Mouse (Mus musculus) intestine, embryonic 16.5 days (tissue): ENCODE measurements around the gene Elovl7. TPM values are rescaled to one million over a fixed set of nuclear protein-coding genes. Genes with fewer than 3 reads are reported as not detected.

ENCODE experiments used
- ATAC-seq: fragments of 200-750 bp; cut with Nextera tagmentation; 2 replicates; pipeline ENCODE4 v1.8.0; 2017; ENCODE audit warnings: moderate TSS enrichment, moderate library complexity
- H3K27ac ChIP-seq: fragments of 300-500 bp; sonication (generic); 2 replicates; pipeline ENCODE4 v1.5.1; 2014; ENCODE audit warnings: mild to moderate bottlenecking, low read length
- H3K27me3 ChIP-seq: fragments of 300-500 bp; sonication (generic); replicated peaks from 2 replicates; pipeline ENCODE4 v1.6.1; 2014; ENCODE audit warnings: low read length, control low read depth, mixed read lengths; ENCODE audit not compliant: control insufficient read depth, insufficient read depth
- H3K36me3 ChIP-seq: fragments of 300-500 bp; sonication (generic); 2 replicates; pipeline ENCODE4 v1.6.1; 2014; ENCODE audit warnings: low read length, control low read depth; ENCODE audit not compliant: control insufficient read depth, insufficient read depth
- H3K4me1 ChIP-seq: fragments of 300-500 bp; sonication (generic); 2 replicates; pipeline ENCODE4 v1.6.1; 2014; ENCODE audit warnings: low read length, control low read depth, mixed read lengths; ENCODE audit not compliant: control insufficient read depth, insufficient read depth
- H3K4me2 ChIP-seq: fragments of 300-500 bp; sonication (generic); 2 replicates; pipeline ENCODE4 v1.6.1; 2014; ENCODE audit warnings: low read depth, low read length, control low read depth
- H3K4me3 ChIP-seq: fragments of 300-500 bp; sonication (generic); 2 replicates; pipeline ENCODE4 v1.5.1; 2014; ENCODE audit warnings: mild to moderate bottlenecking, low read length
- H3K9ac ChIP-seq: fragments of 300-500 bp; sonication (generic); 2 replicates; pipeline ENCODE4 v1.6.1; 2014; ENCODE audit warnings: low read depth, low read length
- H3K9me3 ChIP-seq: fragments of 300-500 bp; sonication (generic); 2 replicates; pipeline ENCODE4 v1.6.1; 2016; ENCODE audit warnings: low read length, control low read depth; ENCODE audit not compliant: control insufficient read depth
- WGBS: fragments of 180-500 bp; shearing (Covaris S2); extraction: QIAGEN DNeasy Blood & Tissue Kit; methylation state at CpG from one replicate; pipeline ENCODE4 v1.1.7; 2014; 5-methylcytosine and 5-hydroxymethylcytosine counted together
- polyA plus RNA-seq: library from polyadenylated mRNA; unstranded; fragments of >200 nt; fragmentation: Nextera tagmentation; extraction: Ambion mirVana; gene quantifications from 2 replicates; pipeline ENCODE4 v1.2.1, GENCODE M21; 2015

The Elovl7 gene
- polyA plus RNA-seq, 1 experiment from 2014 or later: 22.0 TPM

- WGBS: 75% methylated on average over 7 of the region's 7 CpGs
- H3K4me2 ChIP-seq: no peak overlapping the region
- H3K9me3 ChIP-seq: no peaks in the 10 kb centered on the region
- 0 out of 2 replicates have a peak, but pooled peaks cover 3% of the 10 kb centered on the region for H3K27me3 ChIP-seq
- 0 out of 2 replicates have a peak, but pooled peaks cover 4% of the 10 kb centered on the region for H3K4me1 ChIP-seq
- no peaks in the 10 kb centered on the region for H3K36me3 ChIP-seq
- no peak for ATAC-seq
- H3K4me3 ChIP-seq: no peak overlapping the region
- H3K27ac ChIP-seq: no peak overlapping the region
- H3K9ac ChIP-seq: no peak overlapping the region
These were observed 5.6 kb downstream of the Elovl7 start for GRCm38 (mm10) chr13:108219773-108220172.

DNA sequence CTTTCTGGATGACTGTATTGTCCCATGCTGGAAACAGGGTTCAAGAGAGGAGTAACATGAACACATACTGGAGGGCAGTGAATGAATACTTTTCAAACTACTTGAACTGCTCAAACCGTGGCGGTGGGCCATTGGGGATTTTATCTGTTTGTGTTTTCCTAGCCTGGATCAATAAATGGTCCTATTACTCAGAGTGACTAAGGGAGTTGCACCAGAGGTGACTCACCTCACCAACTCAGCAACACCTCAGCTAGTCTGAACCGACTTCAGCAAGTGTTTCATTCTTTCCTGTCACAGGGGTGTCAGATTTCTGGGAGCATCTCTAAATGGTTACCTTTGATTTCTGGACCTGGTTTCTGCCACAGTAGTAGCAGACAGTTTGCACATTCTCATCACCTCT, 15.0 kb downstream of the Elovl7 start:
- Histone ChIP-seq H3K9ac (no peak overlapping the region), H3K27ac (no peak overlapping the region), H3K4me3 (no peak overlapping the region), H3K4me2 (no peak overlapping the region), H3K9me3 (no peaks in the 10 kb centered on the region), H3K36me3 (no peaks in the 10 kb centered on the region), H3K4me1 (peaks cover 8% of the 10 kb centered on the region), H3K27me3 (no peaks in the 10 kb centered on the region)
- peak; percentile 62 for ATAC-seq
- WGBS: 34% methylated on average over 3 of the region's 3 CpGs

GRCm38 (mm10) chr13:108229634-108230330, 15.6 kb downstream of the Elovl7 start:
- WGBS: 59% methylated on average over 6 of the region's 6 CpGs
- peaks cover 8% of the 10 kb centered on the region for H3K4me1 ChIP-seq

DNA sequence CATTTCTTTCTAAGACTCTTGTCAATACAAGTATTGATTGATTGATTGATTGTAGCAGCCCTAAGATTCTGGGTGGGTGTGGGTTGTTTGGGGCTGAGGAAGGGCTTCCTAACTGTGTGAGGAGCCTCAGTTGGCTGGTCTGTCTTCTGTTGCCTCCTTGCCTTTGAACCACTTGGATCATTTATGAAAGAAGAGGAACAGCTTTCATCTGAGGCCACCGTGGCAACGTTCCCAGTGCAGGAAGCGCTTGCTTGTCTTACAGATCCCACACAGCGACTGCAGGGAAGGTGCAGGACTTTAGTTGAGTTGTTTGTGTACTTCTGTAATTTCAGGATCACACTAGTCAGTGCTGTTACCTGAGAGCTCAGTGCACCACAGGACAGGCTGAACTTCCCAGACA, 25.8 kb downstream of the Elovl7 start:
- H3K4me2 ChIP-seq: no peak overlapping the region
- H3K9ac ChIP-seq: no peak overlapping the region
- H3K4me1 ChIP-seq: 0 out of 2 replicates have a peak, but pooled peaks cover 2% of the 10 kb centered on the region
- no peak overlapping the region for H3K4me3 ChIP-seq
- no peaks in the 10 kb centered on the region for H3K9me3 ChIP-seq
- H3K27me3 ChIP-seq: no peaks in the 10 kb centered on the region
- no peak overlapping the region for H3K27ac ChIP-seq
- ATAC-seq: no peak
- H3K36me3 ChIP-seq: no peaks in the 10 kb centered on the region
- 49% methylated on average over 4 of the region's 4 CpGs for WGBS

More at GRCm38 (mm10) chr13:108229634-108230330, 15.6 kb downstream of the Elovl7 start:
- no peak overlapping the region for H3K9ac ChIP-seq
- H3K36me3 ChIP-seq: no peaks in the 10 kb centered on the region
- H3K27me3 ChIP-seq: no peaks in the 10 kb centered on the region
- H3K27ac ChIP-seq: peak overlapping the region; percentile 37; the same call in 1 of the 2 replicates
- no peaks in the 10 kb centered on the region for H3K9me3 ChIP-seq
- no peak overlapping the region; the same call in 1 of the 2 replicates for H3K4me2 ChIP-seq
- no peak overlapping the region for H3K4me3 ChIP-seq
- ATAC-seq: peak; percentile 82

DNA sequence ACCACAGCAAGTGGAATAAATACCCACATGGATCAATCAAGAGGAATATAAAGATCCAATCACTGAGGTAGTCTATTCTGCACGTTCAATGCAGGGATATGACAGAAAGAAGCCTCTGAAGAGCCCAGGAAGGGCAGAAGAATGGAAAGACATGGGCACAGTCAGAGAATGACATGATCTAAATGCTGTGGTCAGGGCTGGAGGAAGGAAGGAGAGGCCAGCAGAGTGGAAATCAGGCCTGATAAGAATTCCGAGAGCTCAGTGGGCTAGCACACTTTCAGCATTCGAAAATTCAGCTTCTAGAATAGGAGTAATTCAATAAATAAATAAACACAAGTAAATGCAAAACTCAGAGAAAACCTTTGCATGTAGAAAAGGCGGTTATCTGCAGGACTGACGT, 27.5 kb downstream of the Elovl7 start:
- Histone ChIP-seq H3K36me3 (no peaks in the 10 kb centered on the region), H3K9ac (no peak overlapping the region), H3K27ac (no peak overlapping the region), H3K9me3 (no peaks in the 10 kb centered on the region), H3K4me1 (0 out of 2 replicates have a peak, but pooled peaks cover 2% of the 10 kb centered on the region), H3K27me3 (no peaks in the 10 kb centered on the region), H3K4me3 (no peak overlapping the region), H3K4me2 (no peak overlapping the region)
- WGBS: 84% methylated on average over 5 of the region's 5 CpGs
- ATAC-seq: no peak

DNA sequence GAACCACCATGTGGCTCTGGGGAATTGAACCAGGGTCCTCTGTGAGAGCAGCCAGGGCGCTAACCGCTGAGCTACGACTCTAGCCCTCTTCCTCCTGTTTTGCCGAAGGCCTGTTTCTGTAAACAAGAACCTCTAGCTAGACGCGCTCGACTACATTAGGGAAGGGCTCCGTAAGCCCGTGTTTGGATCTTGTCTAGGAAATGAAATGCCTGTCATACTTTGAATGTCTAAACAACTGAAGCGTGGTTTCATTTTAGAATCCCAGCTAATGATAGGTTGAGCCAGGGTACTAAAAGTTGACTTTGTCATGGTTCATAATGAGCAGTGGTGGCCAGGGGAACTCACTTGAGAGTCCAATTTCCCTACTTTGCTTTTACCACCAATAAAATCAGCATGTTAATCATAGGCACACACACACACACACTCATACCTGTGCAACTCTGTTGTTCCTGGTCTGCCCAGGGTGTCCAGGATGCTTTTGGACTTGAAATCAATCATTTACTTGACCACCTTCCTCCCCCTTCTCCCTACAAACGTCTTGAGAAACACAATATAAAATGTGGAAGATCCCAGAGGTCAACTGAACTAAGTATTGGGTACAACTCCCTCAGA, 31.0 kb downstream of the Elovl7 start:
- Histone ChIP-seq H3K4me1 (0 out of 2 replicates have a peak, but pooled peaks cover 2% of the 10 kb centered on the region), H3K9me3 (no peaks in the 10 kb centered on the region), H3K4me2 (no peak overlapping the region), H3K4me3 (no peak overlapping the region), H3K27ac (no peak overlapping the region), H3K27me3 (no peaks in the 10 kb centered on the region), H3K9ac (no peak overlapping the region), H3K36me3 (no peaks in the 10 kb centered on the region)
- ATAC-seq: no peak
- WGBS: 67% methylated on average over 11 of the region's 11 CpGs

- Histone ChIP-seq H3K4me1 (no peaks in the 10 kb centered on the region), H3K36me3 (no peaks in the 10 kb centered on the region), H3K27me3 (no peaks in the 10 kb centered on the region), H3K9ac (no peak overlapping the region), H3K4me3 (no peak overlapping the region), H3K4me2 (no peak overlapping the region), H3K9me3 (no peaks in the 10 kb centered on the region), H3K27ac (no peak overlapping the region)
- 0 out of 2 replicates have a peak, but pooled peaks have one; percentile 28 for ATAC-seq
- 67% methylated on average over 5 of the region's 5 CpGs for WGBS
These were observed 36.9 kb downstream of the Elovl7 start for GRCm38 (mm10) chr13:108251106-108251505.

DNA sequence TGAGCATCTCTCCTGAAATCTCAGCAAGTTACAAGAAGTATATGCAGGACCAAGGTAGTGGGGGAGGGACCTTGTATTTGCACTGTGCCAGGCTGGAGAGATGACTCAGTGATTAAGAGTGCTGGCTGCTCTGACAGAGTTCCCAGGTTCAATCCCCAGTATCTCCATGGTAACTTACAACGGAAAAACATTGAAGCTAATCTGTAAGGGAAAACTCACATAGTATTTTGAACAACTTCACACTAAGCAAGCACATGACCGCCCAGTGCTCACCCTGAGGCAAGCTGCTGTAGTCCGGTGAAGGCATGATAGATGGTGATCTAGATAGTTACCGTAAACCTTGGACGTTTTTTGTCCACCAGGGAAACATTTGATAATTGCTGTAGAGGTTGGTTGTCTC, 39.8 kb downstream of the Elovl7 start:
- no peaks in the 10 kb centered on the region for H3K9me3 ChIP-seq
- no peak overlapping the region for H3K27ac ChIP-seq
- WGBS: 77% methylated on average over 5 of the region's 5 CpGs
- no peak overlapping the region for H3K4me3 ChIP-seq
- no peak for ATAC-seq
- no peaks in the 10 kb centered on the region for H3K36me3 ChIP-seq
- H3K4me2 ChIP-seq: no peak overlapping the region
- H3K27me3 ChIP-seq: no peaks in the 10 kb centered on the region
- no peak overlapping the region for H3K9ac ChIP-seq
- H3K4me1 ChIP-seq: no peaks in the 10 kb centered on the region

- Histone ChIP-seq H3K36me3 (no peaks in the 10 kb centered on the region), H3K9ac (no peak overlapping the region), H3K4me2 (no peak overlapping the region), H3K4me3 (no peak overlapping the region), H3K27ac (no peak overlapping the region), H3K9me3 (no peaks in the 10 kb centered on the region), H3K27me3 (no peaks in the 10 kb centered on the region), H3K4me1 (no peaks in the 10 kb centered on the region; the same call in 1 of the 2 replicates)
- 67% methylated on average over 8 of the region's 8 CpGs for WGBS
- no peak for ATAC-seq
These were observed 48.8 kb downstream of the Elovl7 start for GRCm38 (mm10) chr13:108263042-108263441.
